Mouse (Mus musculus) large intestine, adult 2 months (tissue): ENCODE data around the gene Nrg4. TPM values are rescaled to one million over a fixed set of nuclear protein-coding genes. Genes with fewer than 3 reads are reported as not detected.

ENCODE experiments used
- polyA plus RNA-seq: library from polyadenylated mRNA; depleted of rRNA; stranded (reverse); fragments of >200 nt; gene quantifications from 2 replicates; pipeline ENCODE4 v1.2.3, GENCODE M21; 2012; rRNA removed

Gene Nrg4
- polyA plus RNA-seq, 1 experiment, result 1.7 TPM

Other genes with a start within 250 kb of the Nrg4 start
- gene Ube2q2, start 178.0 kb downstream of the Nrg4 start, polyA plus RNA-seq, result 4.0 and 6.2 TPM in 2 replicates
- 11.4 and 14.7 TPM in 2 replicates for gene Fbxo22, start 117.9 kb downstream of the Nrg4 start, polyA plus RNA-seq
- 1.1 and 1.3 TPM in 2 replicates for gene Tmem266, start 69 bp upstream of the Nrg4 start, polyA plus RNA-seq
- gene Etfa, start 185.4 kb upstream of the Nrg4 start, polyA plus RNA-seq, result 59.7 and 66.5 TPM in 2 replicates
- 0.67 and 0.77 TPM in 2 replicates for gene Isl2, start 211.8 kb upstream of the Nrg4 start, polyA plus RNA-seq